Mouse (Mus musculus) CH12.LX (cell line): Measurements from ENCODE around the gene Rnf183. TPM values are rescaled to one million over a fixed set of nuclear protein-coding genes. Genes with fewer than 3 reads are reported as not detected.

Experiments used
- DNase-seq: peaks from one replicate; pipeline ENCODE4 v3.0.0-alpha.2; 2013; ENCODE audit errors: extremely low read depth
- H3K27ac ChIP-seq: 2 replicates; pipeline ENCODE4 v1.5.1; 2012; ENCODE audit warnings: low read depth, mild to moderate bottlenecking, control low read depth, moderate library complexity; ENCODE audit not compliant: insufficient read depth
- H3K27me3 ChIP-seq: replicated peaks from 2 replicates; pipeline ENCODE3; 2012; ENCODE audit warnings: inconsistent platforms
- H3K36me3 ChIP-seq, 2 experiments: replicated peaks in 1 of 2; 2 replicates each; pipeline versions ENCODE3 to v1.6.1; 2012; ENCODE audit warnings: inconsistent platforms in 1 of 2, low read length in 1 of 2, mild to moderate bottlenecking in 1 of 2, mixed read lengths in 1 of 2, moderate library complexity in 1 of 2; ENCODE audit not compliant: control insufficient read depth in 1 of 2, insufficient read depth in 1 of 2
- H3K4me1 ChIP-seq, 2 experiments: 2 replicates each; pipeline ENCODE4 v1.6.1; 2012; ENCODE audit warnings: inconsistent platforms in 1 of 2, moderate library complexity in 1 of 2; ENCODE audit not compliant: insufficient read depth in 2 of 2, control insufficient read depth in 1 of 2
- H3K4me2 ChIP-seq: 2 replicates; pipeline ENCODE4 v1.6.1; 2012; ENCODE audit warnings: low read depth, mild to moderate bottlenecking, control low read depth; ENCODE audit not compliant: poor library complexity, insufficient read depth, severe bottlenecking
- H3K4me3 ChIP-seq, 3 experiments: fragments of 150-350 bp in 1 of 3; sonication (generic) in 1 of 3; replicated peaks in 1 of 3; 2 replicates each; pipeline versions ENCODE3 to v1.5.1; 2011 to 2012; ENCODE audit warnings: low read depth in 2 of 3, low read length in 2 of 3, mild to moderate bottlenecking in 2 of 3, moderate library complexity in 2 of 3, control low read depth in 1 of 3, improper control_type of control experiment in 1 of 3, inconsistent platforms in 1 of 3, mixed read lengths in 1 of 3; ENCODE audit not compliant: poor library complexity in 1 of 3
- H3K79me2 ChIP-seq: replicated peaks from 2 replicates; pipeline ENCODE4 v1.6.1; 2012; ENCODE audit warnings: mild to moderate bottlenecking, moderate library complexity; ENCODE audit not compliant: control insufficient read depth, poor library complexity, insufficient read depth, severe bottlenecking; ENCODE audit errors: extremely low read depth
- H3K9ac ChIP-seq: 2 replicates; pipeline ENCODE4 v1.6.1; 2012; ENCODE audit warnings: low read depth, mild to moderate bottlenecking, control low read depth, moderate library complexity; ENCODE audit not compliant: insufficient read depth
- H3K9me3 ChIP-seq: replicated peaks from 2 replicates; pipeline ENCODE3; 2012; ENCODE audit warnings: low read length, inconsistent platforms, mixed read lengths
- BHLHE40 ChIP-seq: IDR thresholded peaks from 2 replicates; pipeline ENCODE4 v1.6.1; 2011; ENCODE audit warnings: mild to moderate bottlenecking, low read depth, low read length, improper control_type of control experiment
- CHD2 ChIP-seq: IDR thresholded peaks from 2 replicates; pipeline ENCODE4 v1.6.1; 2011; ENCODE audit warnings: low read length, improper control_type of control experiment
- E2F4 ChIP-seq: IDR thresholded peaks from 2 replicates; pipeline ENCODE4 v1.6.1; 2011; ENCODE audit warnings: low read depth, low read length, improper control_type of control experiment; ENCODE audit not compliant: insufficient replicate concordance
- ETS1 ChIP-seq: conservative IDR thresholded peaks from 2 replicates; pipeline ENCODE4 v1.6.1; 2012; ENCODE audit warnings: low read depth, mild to moderate bottlenecking, inconsistent platforms, low read length, improper control_type of control experiment, moderate library complexity
- JUND ChIP-seq: conservative IDR thresholded peaks from 2 replicates; pipeline ENCODE4 v1.6.1; 2011; ENCODE audit warnings: low read depth, low read length, improper control_type of control experiment
- KAT2A ChIP-seq: IDR thresholded peaks from 2 replicates; pipeline ENCODE4 v1.6.1; 2012; ENCODE audit warnings: low read length, improper control_type of control experiment, inconsistent platforms; ENCODE audit not compliant: insufficient replicate concordance
- MAFK ChIP-seq: IDR thresholded peaks from 2 replicates; pipeline ENCODE4 v1.6.1; 2011; ENCODE audit warnings: low read length, improper control_type of control experiment; ENCODE audit not compliant: insufficient replicate concordance
- MAX ChIP-seq: IDR thresholded peaks from 2 replicates; pipeline ENCODE4 v1.6.1; 2011; ENCODE audit warnings: low read length, improper control_type of control experiment
- MAZ ChIP-seq: IDR thresholded peaks from 2 replicates; pipeline ENCODE4 v1.6.1; 2012; ENCODE audit warnings: low read depth, mild to moderate bottlenecking, inconsistent platforms, low read length, improper control_type of control experiment, moderate library complexity
- MEF2A ChIP-seq: IDR thresholded peaks from 2 replicates; pipeline ENCODE4 v1.6.1; 2014; ENCODE audit warnings: low read depth, mild to moderate bottlenecking, inconsistent platforms, low read length, improper control_type of control experiment, borderline replicate concordance
- MXI1 ChIP-seq: IDR thresholded peaks from 2 replicates; pipeline ENCODE4 v1.6.1; 2011; ENCODE audit warnings: mild to moderate bottlenecking, low read depth, low read length, improper control_type of control experiment
- MYC ChIP-seq: IDR thresholded peaks from 2 replicates; pipeline ENCODE4 v1.6.1; 2011; ENCODE audit warnings: low read depth, mild to moderate bottlenecking, improper control_type of control experiment, low read length
- NELFE ChIP-seq: IDR thresholded peaks from 2 replicates; pipeline ENCODE4 v1.6.1; 2011; ENCODE audit warnings: low read depth, low read length, improper control_type of control experiment
- NRF1 ChIP-seq: IDR thresholded peaks from 2 replicates; pipeline ENCODE4 v1.6.1; 2014; ENCODE audit warnings: low read depth, mild to moderate bottlenecking, inconsistent platforms, low read length, improper control_type of control experiment, moderate library complexity
- PAX5 ChIP-seq: IDR thresholded peaks from 2 replicates; pipeline ENCODE4 v1.6.1; 2012; ENCODE audit warnings: low read length, inconsistent platforms, mixed read lengths
- POLR2A ChIP-seq: IDR thresholded peaks from 2 replicates; pipeline ENCODE4 v1.6.1; 2011; ENCODE audit warnings: low read depth, mild to moderate bottlenecking, improper control_type of control experiment, low read length
- POLR2AphosphoS2 ChIP-seq: IDR thresholded peaks from 2 replicates; pipeline ENCODE4 v1.6.1; 2011; ENCODE audit warnings: low read depth, low read length, improper control_type of control experiment
- RCOR1 ChIP-seq: conservative IDR thresholded peaks from 2 replicates; pipeline ENCODE4 v1.6.1; 2012; ENCODE audit warnings: low read depth, mild to moderate bottlenecking, inconsistent platforms, low read length, improper control_type of control experiment
- SIN3A ChIP-seq: IDR thresholded peaks from 2 replicates; pipeline ENCODE4 v1.6.1; 2012; ENCODE audit warnings: low read length, improper control_type of control experiment, inconsistent platforms
- SMC3 ChIP-seq: IDR thresholded peaks from 2 replicates; pipeline ENCODE4 v1.6.1; 2011; ENCODE audit warnings: low read depth, low read length, improper control_type of control experiment
- TCF12 ChIP-seq: IDR thresholded peaks from 2 replicates; pipeline ENCODE4 v1.6.1; 2014; ENCODE audit warnings: low read depth, mild to moderate bottlenecking, inconsistent platforms, low read length, improper control_type of control experiment
- UBTF ChIP-seq: IDR thresholded peaks from 2 replicates; pipeline ENCODE4 v1.6.1; 2012; ENCODE audit warnings: low read depth, mild to moderate bottlenecking, inconsistent platforms, low read length, improper control_type of control experiment, moderate library complexity
- USF1 ChIP-seq: IDR thresholded peaks from 2 replicates; pipeline ENCODE4 v1.6.1; 2014; ENCODE audit warnings: low read depth, mild to moderate bottlenecking, inconsistent platforms, low read length, improper control_type of control experiment
- USF2 ChIP-seq: conservative IDR thresholded peaks from 2 replicates; pipeline ENCODE4 v1.6.1; 2011; ENCODE audit warnings: low read depth, low read length, improper control_type of control experiment
- ZC3H11A ChIP-seq: IDR thresholded peaks from 2 replicates; pipeline ENCODE4 v1.6.1; 2012; ENCODE audit warnings: low read depth, mild to moderate bottlenecking, inconsistent platforms, low read length, improper control_type of control experiment
- ZKSCAN1 ChIP-seq: IDR thresholded peaks from 2 replicates; pipeline ENCODE4 v1.6.1; 2012; ENCODE audit warnings: low read depth, inconsistent platforms, low read length, improper control_type of control experiment, borderline replicate concordance
- ZNF384 ChIP-seq: IDR thresholded peaks from 2 replicates; pipeline ENCODE4 v1.6.1; 2012; ENCODE audit warnings: low read depth, low read length, improper control_type of control experiment, inconsistent platforms
- dilution Hi-C: fragments of 300-500 bp; cut with MboI; formaldehyde crosslinking; loops from 2 replicates; pipeline ENCODE4 v1.14.3; 2020; ENCODE audit warnings: low sequenced_read_pairs; ENCODE audit not compliant: extremely low pct_unique_long_range_greater_than_20kb, extremely low pct_ligation_motif_present
- in situ Hi-C: fragments of 300-500 bp; cut with MboI; formaldehyde crosslinking; loops from 3 replicates; pipeline ENCODE4 v1.14.3; 2019; ENCODE audit warnings: low sequenced_read_pairs, low pct_ligation_motif_present, low pct_unique_long_range_greater_than_20kb, mixed read lengths
- polyA plus RNA-seq: library from polyadenylated mRNA; unstranded; fragments of >175 nt; gene quantifications from 2 replicates; pipeline ENCODE4 v1.2.1, GENCODE M21; 2012; ENCODE audit warnings: low read depth; ENCODE audit not compliant: insufficient read length
- total RNA-seq, 2 experiments: library from RNA; depleted of rRNA; stranded (reverse); fragments of 300-350 nt in 1 of 2; fragments of >200 nt in 1 of 2; gene quantifications; 2 replicates each; pipeline ENCODE4 v1.2.3; 2012 to 2014

The Rnf183 gene
- total and polyA plus RNA-seq, 3 experiments = 4.0 to 4.4 (median 4.1) TPM

DNA sequence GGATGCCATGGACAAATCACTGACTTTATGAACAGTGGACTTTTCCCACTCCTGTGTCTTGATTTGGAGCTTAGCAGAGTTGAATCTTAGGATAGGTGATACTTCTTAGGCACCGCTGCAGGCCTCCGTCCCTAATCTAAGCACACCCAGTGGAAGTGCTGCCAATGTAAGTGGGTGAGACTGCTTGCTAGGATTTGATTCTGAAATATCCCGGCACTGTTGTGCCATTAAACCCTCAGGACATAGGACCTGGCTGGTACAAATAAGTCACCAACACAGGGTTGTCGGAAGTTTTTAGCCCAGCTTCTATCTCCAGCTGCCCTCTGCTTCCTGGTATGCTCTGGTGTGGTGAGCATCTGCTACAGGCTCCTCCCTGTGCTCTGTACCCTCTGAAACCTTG, 9.2 kb downstream of the Rnf183 start:
- no peak for DNase-seq
- Histone ChIP-seq H3K36me3 (peaks cover 50 to 77% of the 10 kb centered on the region in 2 experiments), H3K4me2 (no peak overlapping the region)
- in situ Hi-C loops = loop anchor here (5.0 kb wide), 1 partner anchor 81 kb away; no protein-coding TSS in a partner anchor
- TF ChIP-seq NRF1 = no peak
- no peak for TF ChIP-seq UBTF
- no peak for TF ChIP-seq MAFK
- TF ChIP-seq MYC = no peak
- TF ChIP-seq USF2 = no peak
- no peak for TF ChIP-seq NELFE
- TF ChIP-seq ZNF384 = no peak
- TF ChIP-seq CHD2 = no peak
- no peak for TF ChIP-seq BHLHE40
- TF ChIP-seq MAZ = no peak
- no peak for TF ChIP-seq MEF2A
- TF ChIP-seq MXI1 = no peak
- no peak; the same call in 1 of the 2 replicates for TF ChIP-seq POLR2A
- no peak for TF ChIP-seq POLR2AphosphoS2
- no peak for TF ChIP-seq ZC3H11A
- TF ChIP-seq, all 38 proteins: peak for 0
- H3K27me3 ChIP-seq = no peaks in the 10 kb centered on the region
- H3K4me1 ChIP-seq = peaks cover under 1 to 19% of the 10 kb centered on the region in 2 experiments; a peak in 3 of 4 replicates
- no peak overlapping the region for H3K9ac ChIP-seq
- H3K27ac ChIP-seq = no peak overlapping the region
- H3K4me3 ChIP-seq = no peak overlapping the region
- no peaks in the 10 kb centered on the region for H3K79me2 ChIP-seq
- no peaks in the 10 kb centered on the region for H3K9me3 ChIP-seq
- dilution Hi-C loops = no loop called here

DNA sequence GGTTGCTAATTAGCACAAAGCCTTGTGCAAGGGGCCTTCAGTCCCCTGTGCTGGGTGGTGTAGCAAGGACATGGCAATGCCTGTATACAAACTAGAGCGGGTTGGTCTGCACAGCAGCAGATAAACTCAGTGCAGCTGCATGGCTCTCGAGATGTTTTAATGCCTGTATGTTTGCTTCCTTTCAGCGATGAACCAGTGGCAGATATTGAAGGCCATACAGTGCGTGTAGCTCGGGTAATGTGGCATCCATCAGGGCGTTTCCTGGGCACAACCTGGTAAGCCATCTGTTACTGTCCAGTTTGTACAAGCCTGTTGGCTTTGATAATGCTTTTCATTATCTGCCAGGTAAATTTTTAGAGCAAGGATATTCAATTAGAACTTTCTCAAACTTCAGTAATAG, 16.0 kb downstream of the Rnf183 start:
- H3K36me3 ChIP-seq = peaks cover 92 to 100% of the 10 kb centered on the region in 2 experiments
- no peak for DNase-seq
- in situ Hi-C loops = no loop called here

More for the DNA sequence above, 16.0 kb downstream of the Rnf183 start:
- Histone ChIP-seq H3K4me2 (no peak overlapping the region), H3K27me3 (no peaks in the 10 kb centered on the region), H3K27ac (no peak overlapping the region), H3K4me3 (no peak overlapping the region), H3K79me2 (no peaks in the 10 kb centered on the region; the same call in 1 of the 2 replicates), H3K4me1 (no peaks in the 10 kb centered on the region), H3K9me3 (no peaks in the 10 kb centered on the region), H3K9ac (no peak overlapping the region)
- dilution Hi-C loops = no loop called here
- TF ChIP-seq ZNF384 (no peak), MEF2A (no peak), SMC3 (no peak), NELFE (no peak), JUND (no peak), ZKSCAN1 (no peak), SIN3A (no peak), KAT2A (no peak), MAFK (no peak), TCF12 (no peak), E2F4 (no peak), ETS1 (no peak), MAX (no peak), POLR2AphosphoS2 (no peak), RCOR1 (no peak), BHLHE40 (no peak), PAX5 (no peak), USF1 (no peak)
